In genomic region chr8:70506328-70507026, GRCm38 (mm10) we compare ENCODE assay signal across 7 mouse cellular contexts. TPM values are rescaled to one million over a fixed set of nuclear protein-coding genes. Genes with fewer than 3 reads are reported as not detected.
DNase-seq lines count a peak whose midpoint lies in the region; ATAC-seq and TF ChIP-seq lines count a peak whose summit lies in the region.

TSS of gene Rex1bd (minus strand) at chr8:70506752.

- peaks cover 23% of the 10 kb centered on the region for H3K4me1 ChIP-seq in embryonic facial prominence, embryonic 11.5 days (ENCODE audit: control insufficient read depth, insufficient read depth, low read length)
- H3K4me1 ChIP-seq in kidney, adult 2 months (ENCODE audit: control insufficient read depth, insufficient read depth, low read length): peaks cover 18% of the 10 kb centered on the region
- peaks cover 58% of the 10 kb centered on the region for H3K4me1 ChIP-seq in limb, embryonic 12.5 days (replicated peaks)
- peaks cover 53% of the 10 kb centered on the region for H3K4me1 ChIP-seq in midbrain, embryonic 15.5 days
- peaks cover 19% of the 10 kb centered on the region for H3K4me1 ChIP-seq in spleen, adult 2 months (ENCODE audit: control insufficient read depth, insufficient read depth, insufficient read length)

- DNase-seq in adrenal gland, postnatal 14 days: peak; percentile 96
- DNase-seq in embryonic facial prominence, embryonic 11.5 days (ENCODE audit: low spot score): peak; percentile 95
- peak; percentile 100 for DNase-seq in heart, adult 11 months
- peak; percentile 97 for DNase-seq in kidney, adult 2 months
- DNase-seq in spleen, adult 2 months (ENCODE audit: low read depth in 1 of 2, low spot score in 2 of 2): peak; percentile 82 to 91

- H3K27me3 ChIP-seq in embryonic facial prominence, embryonic 11.5 days (ENCODE audit: control insufficient read depth, insufficient read depth, low read length): peaks cover 16% of the 10 kb centered on the region
- no peaks in the 10 kb centered on the region for H3K27me3 ChIP-seq in kidney, adult 2 months (replicated peaks; ENCODE audit: control insufficient read depth, insufficient read depth, low read length)
- H3K27me3 ChIP-seq in limb, embryonic 12.5 days: peaks cover 21% of the 10 kb centered on the region
- H3K27me3 ChIP-seq in midbrain, embryonic 15.5 days (replicated peaks): peaks cover 28% of the 10 kb centered on the region
- no peaks in the 10 kb centered on the region for H3K27me3 ChIP-seq in spleen, adult 2 months (ENCODE audit: control insufficient read depth, insufficient read depth, low read length)

- peak; percentile 9 for TF ChIP-seq POLR2A in kidney, adult 2 months (IDR thresholded peaks at IDR 0.05; ENCODE audit: low read depth, low read length)
- TF ChIP-seq POLR2A in spleen, adult 2 months (IDR thresholded peaks at IDR 0.05; ENCODE audit: low read depth, low read length): peak; percentile 12; the same call in 1 of the 2 replicates

- H3K27ac ChIP-seq in embryonic facial prominence, embryonic 11.5 days (replicated peaks; ENCODE audit: low read depth, low read length): peak within 1 kb of the TSS; percentile 62
- H3K27ac ChIP-seq in kidney, adult 2 months (ENCODE audit: insufficient read depth, low read depth, low read length): peak within 1 kb of the TSS; percentile 47; the same call in 1 of the 2 replicates
- peak within 1 kb of the TSS; percentile 96 for H3K27ac ChIP-seq in limb, embryonic 12.5 days
- peak within 1 kb of the TSS; percentile 95 for H3K27ac ChIP-seq in midbrain, embryonic 15.5 days
- H3K27ac ChIP-seq in spleen, adult 2 months (ENCODE audit: insufficient read depth, low read length): peak within 1 kb of the TSS; percentile 62

- peak within 1 kb of the TSS; percentile 82 for H3K4me2 ChIP-seq in embryonic facial prominence, embryonic 11.5 days (ENCODE audit: low read depth, low read length)
- H3K4me2 ChIP-seq in limb, embryonic 12.5 days: peak within 1 kb of the TSS; percentile 83
- peak within 1 kb of the TSS; percentile 87 for H3K4me2 ChIP-seq in midbrain, embryonic 15.5 days

- peaks cover 6% of the 10 kb centered on the region for H3K36me3 ChIP-seq in embryonic facial prominence, embryonic 11.5 days (replicated peaks; ENCODE audit: control insufficient read depth, insufficient read depth, low read depth, low read length)
- no peaks in the 10 kb centered on the region; the same call in 1 of the 2 replicates for H3K36me3 ChIP-seq in kidney, adult 2 months (ENCODE audit: control insufficient read depth, insufficient read depth, low read length)
- H3K36me3 ChIP-seq in limb, embryonic 12.5 days: peaks cover 31% of the 10 kb centered on the region
- H3K36me3 ChIP-seq in midbrain, embryonic 15.5 days (replicated peaks): peaks cover 8% of the 10 kb centered on the region; the same call in 1 of the 2 replicates
- H3K36me3 ChIP-seq in spleen, adult 2 months (ENCODE audit: control insufficient read depth, insufficient read depth, low read length): peaks cover 8% of the 10 kb centered on the region; the same call in 1 of the 2 replicates

- H3K9ac ChIP-seq in embryonic facial prominence, embryonic 11.5 days (replicated peaks; ENCODE audit: low read length): peak within 1 kb of the TSS; percentile 92
- peak within 1 kb of the TSS; percentile 92 for H3K9ac ChIP-seq in limb, embryonic 12.5 days (replicated peaks)
- peak within 1 kb of the TSS; percentile 92 for H3K9ac ChIP-seq in midbrain, embryonic 15.5 days

- peak; percentile 78 for ATAC-seq in embryonic facial prominence, embryonic 11.5 days (replicated peaks; ENCODE audit: insufficient number of reproducible peaks, low FRiP score, low TSS enrichment, low read depth)
- ATAC-seq in limb, embryonic 12.5 days (ENCODE audit: insufficient number of reproducible peaks, insufficient read depth, low FRiP score, low TSS enrichment, low read depth): peak; percentile 82
- peak; percentile 83 for ATAC-seq in midbrain, embryonic 15.5 days (replicated peaks)

- peak; percentile 72 for TF ChIP-seq CTCF in kidney, adult 2 months (conservative IDR thresholded peaks at IDR 0.05; ENCODE audit: insufficient read depth, insufficient read length, low read depth, low read length)
- TF ChIP-seq CTCF in spleen, adult 2 months (IDR thresholded peaks at IDR 0.05; ENCODE audit: extremely low read depth, insufficient read depth, insufficient read length, insufficient replicate concordance): peak; percentile 93

- peak within 1 kb of the TSS; percentile 70 for H3K4me3 ChIP-seq in embryonic facial prominence, embryonic 11.5 days (ENCODE audit: low read depth, low read length)
- peak within 1 kb of the TSS; percentile 92 for H3K4me3 ChIP-seq in kidney, adult 2 months (ENCODE audit: insufficient read depth, low read depth, low read length)
- H3K4me3 ChIP-seq in limb, embryonic 12.5 days (replicated peaks): peak within 1 kb of the TSS; percentile 70
- H3K4me3 ChIP-seq in midbrain, embryonic 15.5 days: peak within 1 kb of the TSS; percentile 80
- H3K4me3 ChIP-seq in spleen, adult 2 months (ENCODE audit: extremely low read depth, insufficient read depth, insufficient read length): peak within 1 kb of the TSS; percentile 72

- 3% methylated on average over 35 of the region's 40 CpGs for WGBS in embryonic facial prominence, embryonic 11.5 days
- 3% methylated on average over 40 of the region's 40 CpGs for WGBS in kidney, adult 2 months
- WGBS in limb, embryonic 12.5 days: 2% methylated on average over 40 of the region's 40 CpGs
- WGBS in midbrain, embryonic 15.5 days: 3% methylated on average over 40 of the region's 40 CpGs
- WGBS in spleen, adult 2 months: 6% methylated on average over 40 of the region's 40 CpGs

- no peaks in the 10 kb centered on the region for H3K9me3 ChIP-seq in embryonic facial prominence, embryonic 11.5 days (replicated peaks; ENCODE audit: control insufficient read depth, low read length)
- H3K9me3 ChIP-seq in limb, embryonic 12.5 days: no peaks in the 10 kb centered on the region
- H3K9me3 ChIP-seq in midbrain, embryonic 15.5 days: no peaks in the 10 kb centered on the region

RNA-seq across cellular contexts. Expression of gene Rex1bd, which starts in this region (rescaled TPM):
- total RNA-seq in adrenal gland, postnatal 14 days (2021): 116 and 123 TPM in 2 replicates
- polyA plus RNA-seq in embryonic facial prominence, embryonic 11.5 days (2014; fragmentation: Nextera tagmentation; extraction: Ambion mirVana): 126 and 140 TPM in 2 replicates
- polyA plus RNA-seq in kidney, adult 2 months (2012; rRNA removed): 161 and 177 TPM in 2 replicates
- 142 and 151 TPM in 2 replicates for polyA plus RNA-seq in limb, embryonic 12.5 days (2016; fragmentation: Nextera tagmentation; extraction: Ambion mirVana)
- polyA plus RNA-seq in midbrain, embryonic 15.5 days (2015; fragmentation: Nextera tagmentation; extraction: Ambion mirVana): 164 and 169 TPM in 2 replicates
- polyA plus RNA-seq in spleen, adult 2 months (2012; rRNA removed): 86.2 and 132 TPM in 2 replicates

Comparison
In these comparisons a context has a peak if more than half of its experiments do, and no peak if none do; other contexts are left out.
1. Peak in every context shown above with its lines: DNase-seq, ATAC-seq, H3K4me3 ChIP-seq and H3K27ac ChIP-seq.